Mouse (Mus musculus): ENCODE measurements at regions not wholly inside any gene's neighbourhood (a gene's known extent, or its start where the extent isn't known, plus 50 kb on each side); places are given as distances from the start of the nearest gene placed in this dataset.

DNA sequence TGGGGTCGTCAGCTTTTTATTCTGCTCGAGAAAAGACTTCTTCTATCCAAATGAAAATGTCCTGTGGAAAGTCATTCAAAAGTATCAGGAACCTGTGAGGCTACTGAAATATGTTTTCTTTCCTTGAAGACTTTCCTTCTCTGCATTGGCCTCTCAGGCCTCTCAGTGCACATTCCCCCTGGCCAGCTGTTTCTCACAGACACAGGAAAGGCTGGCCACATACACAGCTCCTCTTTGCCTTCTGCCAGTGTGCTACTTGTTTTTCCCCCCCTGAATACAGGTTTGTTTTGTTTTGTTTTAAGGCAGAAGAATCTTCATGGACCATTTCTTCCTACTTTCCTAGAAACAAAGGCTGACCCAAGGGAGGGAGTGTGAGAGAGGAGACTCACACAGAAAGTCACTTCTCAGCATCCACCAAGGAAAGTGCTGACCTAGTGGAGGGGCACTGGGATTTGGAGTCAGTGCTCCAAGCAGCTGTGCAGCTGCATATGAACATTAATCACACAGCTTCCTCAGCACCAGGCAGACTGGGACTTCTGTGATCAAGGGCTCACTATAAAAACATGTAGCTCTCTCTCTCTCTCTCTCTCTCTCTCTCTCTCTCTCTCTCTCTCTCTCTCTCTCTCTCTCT, 324.0 kb downstream of the Etaa1 start:
- DNase-seq: no peak

DNA sequence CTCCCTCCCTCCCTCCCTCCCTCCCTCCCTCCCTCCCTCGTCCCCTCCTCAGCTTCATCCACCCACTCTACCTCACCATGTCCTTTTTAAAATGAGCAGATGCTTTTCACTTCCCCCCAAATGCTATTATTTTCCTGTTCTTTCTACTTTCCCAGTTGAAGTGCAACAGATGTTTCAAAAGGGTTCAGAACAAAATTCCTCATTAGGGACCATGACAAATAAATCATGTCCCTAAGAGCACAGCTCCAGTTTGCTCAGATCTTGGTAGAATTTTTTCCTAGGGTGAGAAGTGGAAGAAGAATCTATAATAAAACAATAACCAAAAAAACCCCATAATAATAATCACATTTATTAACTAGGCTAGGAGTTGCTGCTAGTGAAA, 323.5 kb downstream of the Etaa1 start:
- no peak for DNase-seq

DNA sequence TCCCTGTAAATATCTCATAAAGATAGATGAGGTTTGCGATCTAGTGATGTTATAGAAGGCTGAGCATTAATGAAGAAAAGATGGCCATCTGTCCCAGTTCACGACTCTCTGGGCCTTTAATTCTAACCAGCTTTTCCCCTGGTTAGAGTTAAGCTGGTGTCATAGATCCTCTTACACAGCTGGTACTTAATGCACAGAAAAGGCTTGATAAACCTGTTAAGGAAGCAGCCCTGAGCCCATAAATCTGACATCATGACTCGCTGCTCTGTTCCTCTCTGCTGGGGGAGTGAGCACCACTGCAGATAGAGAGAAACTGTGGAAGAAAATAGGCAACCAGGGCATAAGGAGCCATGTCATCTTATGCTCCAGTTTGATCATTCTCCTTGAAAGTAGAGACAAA, 316.5 kb downstream of the Etaa1 start:
- DNase-seq: no peak

DNA sequence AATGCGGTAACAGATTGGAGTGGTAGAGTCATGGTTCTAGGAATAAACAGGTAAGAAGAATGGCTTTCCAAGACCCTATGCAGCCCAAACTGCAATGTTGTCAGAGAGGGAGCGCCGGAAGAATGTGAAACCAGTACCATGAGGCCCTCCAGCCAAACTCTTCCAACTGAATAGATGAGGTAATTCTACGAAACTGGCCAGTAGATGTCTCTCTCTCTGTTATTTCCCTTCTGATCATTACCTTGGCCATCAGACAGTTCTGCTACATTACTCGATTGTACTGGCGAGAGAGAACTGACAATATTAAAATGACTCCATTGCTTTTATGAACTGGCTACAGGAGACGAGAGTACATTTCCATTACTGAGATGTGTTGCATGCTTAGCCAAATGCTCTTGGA, 313.8 kb downstream of the Etaa1 start:
- DNase-seq: no peak

DNA sequence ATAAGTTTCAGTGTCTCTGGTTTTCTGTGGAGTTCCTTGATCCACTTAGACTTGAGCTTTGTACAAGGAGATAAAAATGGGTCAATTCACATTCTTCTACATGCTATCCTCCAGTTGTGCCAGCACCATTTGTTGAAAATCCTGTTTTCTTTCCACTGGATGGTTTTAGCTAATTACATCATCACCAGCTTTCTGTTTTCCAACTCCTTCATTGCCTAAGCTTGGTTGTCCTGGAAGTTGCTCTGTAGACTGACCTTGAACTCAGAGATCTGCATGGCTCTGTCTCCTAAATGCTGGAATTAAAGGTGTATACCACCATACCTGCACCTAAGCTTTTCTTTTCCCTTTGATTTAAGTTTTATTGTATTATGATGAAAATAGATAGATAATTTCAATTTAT, 306.2 kb downstream of the Etaa1 start:
- no peak for DNase-seq

DNA sequence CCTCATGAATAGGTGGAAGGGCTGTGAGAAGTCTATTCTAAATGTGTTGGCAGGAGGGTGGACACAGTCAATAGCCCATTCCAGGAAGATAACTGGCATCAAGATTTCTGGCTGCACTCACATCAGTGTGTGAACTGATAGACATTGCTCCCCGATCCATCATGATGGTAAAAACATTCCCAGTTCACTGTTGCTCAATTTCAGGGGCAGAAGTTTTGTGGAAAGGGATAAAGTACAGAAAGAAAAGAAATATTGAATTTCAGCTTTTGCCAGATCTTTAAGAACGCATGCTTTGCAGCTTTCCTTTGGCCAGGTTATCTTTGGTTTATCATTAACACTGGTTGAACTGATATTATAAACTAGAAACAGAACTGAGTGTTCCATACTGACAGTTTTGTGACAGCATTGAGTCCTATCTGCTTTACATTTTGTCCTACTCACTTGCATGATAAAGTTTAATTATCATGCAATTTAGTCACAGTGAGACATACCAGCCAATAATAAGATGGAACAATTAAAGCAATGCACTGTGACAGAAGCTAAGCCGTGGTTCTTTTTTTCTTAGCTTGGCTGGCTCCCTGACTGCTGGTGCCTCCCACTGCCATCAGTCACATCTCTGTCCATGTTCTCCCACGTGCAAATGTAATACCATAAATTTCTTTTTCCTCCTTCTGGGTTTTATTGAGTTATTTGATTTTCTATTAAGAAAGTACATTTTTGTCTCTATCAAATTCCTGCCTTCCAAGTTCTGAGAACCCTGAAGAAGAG, 302.1 kb downstream of the Etaa1 start:
- no peak for DNase-seq

DNA sequence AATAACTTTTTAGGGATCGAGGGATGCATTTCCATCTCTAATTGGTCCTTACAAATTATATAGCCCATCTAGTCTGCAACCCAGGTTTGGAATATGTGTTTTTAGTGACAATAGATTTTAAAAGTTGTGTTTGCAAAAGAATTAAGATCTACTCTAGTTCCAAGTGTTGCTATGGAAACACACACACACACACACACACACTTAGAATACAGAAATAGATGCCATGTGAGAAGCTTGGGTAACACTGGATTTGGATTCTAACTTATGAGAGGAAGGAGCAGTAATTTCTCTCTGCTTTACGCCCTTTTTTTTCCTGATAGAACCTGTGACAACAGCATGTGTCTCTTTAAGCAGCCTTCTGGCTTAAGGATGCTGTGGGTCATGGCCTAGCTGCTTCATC, 297.8 kb downstream of the Etaa1 start:
- DNase-seq: no peak

DNA sequence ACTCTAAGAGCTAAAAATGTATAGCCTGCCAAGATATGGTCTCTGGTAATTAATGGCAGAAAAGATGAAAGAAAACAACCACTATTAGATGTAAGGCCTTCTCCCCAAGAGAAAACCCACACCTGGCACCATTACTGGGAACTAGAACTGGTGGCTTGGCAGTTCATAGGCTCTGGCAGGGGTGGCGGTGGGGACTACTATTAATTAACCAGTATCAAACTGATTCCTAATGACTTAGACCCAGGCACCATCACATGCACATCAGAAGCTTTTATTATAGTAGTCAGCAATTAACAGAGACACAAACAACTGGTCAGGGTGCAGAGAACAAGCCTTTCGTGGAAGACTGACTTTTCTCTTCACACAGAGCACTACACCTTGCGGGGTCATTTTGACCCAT, 296.0 kb downstream of the Etaa1 start:
- no peak for DNase-seq

DNA sequence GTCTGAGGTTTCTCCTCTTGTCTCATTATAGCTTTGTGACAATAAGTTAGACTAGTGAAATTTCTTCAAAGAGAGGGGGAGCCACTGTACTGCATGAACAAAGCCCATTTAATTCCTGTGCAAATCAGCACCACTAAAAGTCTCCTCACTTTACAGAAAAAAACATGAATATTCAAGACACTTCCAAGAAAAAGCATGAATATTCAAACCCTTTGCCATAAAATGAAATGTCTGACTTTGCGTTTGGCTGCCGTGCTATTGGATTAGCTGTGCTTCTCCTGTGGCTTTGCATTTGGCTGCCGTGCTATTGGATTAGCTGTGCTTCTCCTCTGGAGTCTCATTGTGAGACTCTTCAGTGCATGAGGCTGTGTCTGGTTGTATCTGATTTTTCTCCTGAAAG, 295.4 kb downstream of the Etaa1 start:
- DNase-seq: no peak

DNA sequence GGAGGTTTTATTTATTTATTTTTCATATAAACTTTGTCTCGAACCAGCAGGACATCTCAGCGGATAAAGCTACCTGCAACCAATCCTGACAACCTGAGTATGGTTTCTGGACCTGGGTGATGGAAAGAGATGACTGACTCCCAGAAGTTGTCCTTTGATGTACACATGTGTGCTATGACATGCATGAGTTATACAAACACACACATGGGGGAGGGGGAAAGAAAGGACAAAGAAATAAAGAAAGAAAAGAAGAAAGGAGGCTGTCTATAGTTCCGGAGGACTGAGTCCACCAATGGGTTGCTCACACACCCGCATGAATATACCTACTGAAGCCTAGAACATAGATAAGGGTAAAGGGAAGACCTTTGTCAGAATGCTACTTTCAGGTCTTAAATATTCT, 295.0 kb downstream of the Etaa1 start:
- no peak for DNase-seq

DNA sequence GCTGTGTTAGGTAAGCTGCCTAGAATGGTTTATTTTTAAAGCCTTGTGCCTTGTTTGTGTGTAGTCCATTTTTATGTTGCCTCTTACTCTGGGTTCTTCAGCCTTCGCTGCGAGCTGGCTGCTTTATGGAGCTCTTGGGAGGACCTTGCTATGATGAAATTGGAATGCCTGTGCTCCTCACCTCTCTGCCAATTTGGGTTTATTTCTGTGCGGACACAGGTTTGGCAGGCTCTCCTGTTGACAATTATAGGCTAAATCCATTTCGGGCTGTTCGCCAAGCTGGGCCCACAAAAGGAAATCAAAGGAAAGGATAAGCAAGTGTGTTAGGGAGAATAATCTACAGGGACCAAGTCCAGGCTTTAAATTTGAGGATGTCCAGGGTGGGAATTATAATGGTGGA, 289.8 kb downstream of the Etaa1 start:
- no peak for DNase-seq

DNA sequence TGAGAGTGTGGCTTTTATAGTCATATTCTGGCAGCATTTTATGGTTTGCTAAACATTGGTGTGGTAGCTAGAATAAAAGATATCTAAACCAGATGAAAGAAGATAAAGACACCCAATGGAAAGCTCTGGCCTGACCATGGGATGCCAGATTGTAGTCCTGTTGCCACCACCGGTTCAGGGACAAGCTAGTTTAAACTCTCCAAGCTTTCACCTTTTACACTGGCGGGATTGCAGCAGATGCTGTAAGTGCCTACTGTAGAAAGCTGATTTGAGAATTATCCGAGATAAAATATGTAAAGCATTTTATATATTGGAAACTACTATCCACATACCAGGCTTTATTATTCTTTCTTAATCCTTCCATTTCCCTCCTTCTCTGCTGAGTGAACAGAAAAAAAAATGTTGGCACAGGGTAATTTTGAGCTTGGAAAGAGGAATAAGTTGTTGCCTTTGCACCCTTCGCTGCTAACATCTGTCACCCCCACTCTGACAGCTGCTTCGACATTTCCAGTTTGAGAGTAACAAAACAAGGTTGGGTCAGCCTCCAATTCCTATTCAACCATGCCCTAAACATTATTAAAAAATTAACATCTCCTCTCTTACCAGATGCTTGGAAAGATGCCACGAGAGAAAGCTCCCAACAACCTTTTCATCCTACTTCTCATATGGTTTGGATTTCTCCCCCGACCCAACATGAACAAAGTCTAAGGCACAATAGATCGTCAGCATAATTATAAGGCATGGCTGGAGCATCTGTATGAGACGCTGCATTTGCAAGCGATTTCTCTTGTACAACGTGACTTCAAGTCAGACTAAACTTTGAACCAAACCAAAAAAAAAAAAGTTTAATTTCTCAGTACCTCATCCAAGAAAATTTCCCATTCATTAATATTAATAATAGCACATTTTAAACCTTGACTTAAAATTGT, 287.8 kb downstream of the Etaa1 start:
- no peak for DNase-seq

DNA sequence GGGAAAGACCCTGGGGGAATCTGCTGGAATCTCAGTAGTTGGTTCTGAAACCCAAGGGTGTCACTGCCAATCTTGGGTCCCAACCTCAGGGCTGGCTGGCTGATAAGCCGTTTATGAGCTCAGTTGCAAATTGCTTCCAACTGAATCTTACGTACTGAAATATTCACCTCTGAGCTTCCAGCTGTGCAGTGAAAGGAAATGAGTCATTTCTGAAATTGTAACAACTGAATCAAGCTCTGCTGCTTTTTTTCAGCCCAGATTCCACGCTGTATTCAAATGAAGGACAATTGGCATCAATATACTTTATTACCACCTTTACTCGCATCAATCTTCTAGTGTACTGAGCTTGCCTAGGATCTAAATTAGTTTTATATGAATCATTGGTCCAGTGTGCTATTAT, 272.7 kb downstream of the Etaa1 start:
- DNase-seq: no peak

DNA sequence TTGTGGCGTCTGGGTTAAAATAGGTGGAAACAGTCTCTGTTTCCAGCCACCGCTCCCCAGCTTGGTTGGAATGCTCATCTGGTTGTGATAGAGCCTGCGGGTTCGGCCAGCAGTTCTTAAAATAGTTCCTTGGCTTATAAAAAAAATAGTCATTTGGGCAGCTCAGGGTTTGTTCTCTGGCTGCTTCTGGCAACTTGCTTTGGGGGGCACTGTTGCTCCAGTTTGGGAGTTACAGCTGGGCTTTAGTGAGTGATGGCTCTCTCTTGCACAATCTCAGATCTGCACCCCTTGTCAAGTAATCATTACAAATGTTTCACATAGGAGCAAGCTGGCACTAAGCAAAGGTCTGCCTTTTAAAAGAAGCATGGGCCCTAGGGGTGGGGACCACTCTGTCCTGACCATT, 268.0 kb downstream of the Etaa1 start:
- peak; percentile 81 for DNase-seq

DNA sequence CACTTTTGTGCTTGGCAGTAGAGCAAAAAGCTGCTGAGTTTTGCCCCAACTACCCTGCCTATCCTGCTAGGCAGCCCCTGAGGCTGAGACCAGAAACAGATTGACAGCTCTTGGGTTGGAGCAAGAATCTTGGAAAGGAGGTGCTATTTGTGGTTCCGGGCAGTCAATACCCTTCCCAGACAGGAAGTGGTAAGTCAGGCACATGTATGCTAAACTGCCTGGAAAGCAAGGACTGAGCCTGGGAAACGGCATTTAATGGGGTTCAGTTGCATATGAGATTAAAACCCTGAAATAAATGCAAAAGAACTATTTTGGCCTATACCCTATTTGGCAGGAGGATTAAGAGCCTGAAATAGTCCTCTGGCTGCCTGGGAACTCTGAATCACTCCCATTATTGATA, 266.9 kb downstream of the Etaa1 start:
- DNase-seq: peak; percentile 11

DNA sequence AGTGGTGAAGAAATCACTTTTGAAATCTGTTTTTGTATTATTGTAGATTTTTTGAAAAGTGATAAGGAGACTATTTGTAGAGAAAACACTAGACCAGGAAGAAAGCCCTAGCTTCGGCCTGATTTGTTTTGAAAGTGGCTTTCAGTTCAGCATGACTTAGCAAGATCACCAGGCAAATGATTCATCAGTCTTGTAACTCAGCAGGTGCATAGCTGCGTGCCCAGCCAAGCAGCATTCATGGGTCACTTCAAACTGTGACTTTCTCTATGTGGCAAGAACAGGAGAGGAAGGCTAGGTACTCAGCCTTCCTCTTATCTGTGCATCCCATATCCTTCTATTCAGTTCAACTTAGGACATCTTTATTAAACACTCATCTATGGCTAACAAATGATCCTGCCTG, 259.5 kb downstream of the Etaa1 start:
- DNase-seq: no peak

DNA sequence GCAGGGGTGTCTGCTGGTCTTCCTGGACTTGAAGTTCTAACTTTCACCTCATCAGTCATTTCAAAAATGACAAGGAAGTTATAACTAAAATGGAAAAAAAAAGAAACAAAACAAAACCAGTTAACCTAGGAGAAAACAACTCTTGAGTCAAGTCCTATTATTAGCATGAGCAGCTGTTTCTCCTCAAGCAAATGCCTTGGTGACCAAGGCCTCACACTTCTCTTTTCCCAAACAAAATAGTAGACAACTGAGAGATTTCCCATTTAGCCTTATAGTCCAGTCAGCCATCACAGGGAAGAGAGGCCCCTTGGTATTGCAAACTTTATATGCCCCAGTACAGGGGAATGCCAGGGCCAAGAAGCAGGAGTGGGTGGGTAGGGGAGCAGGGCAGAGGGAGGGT, 244.9 kb downstream of the Etaa1 start:
- no peak for DNase-seq

DNA sequence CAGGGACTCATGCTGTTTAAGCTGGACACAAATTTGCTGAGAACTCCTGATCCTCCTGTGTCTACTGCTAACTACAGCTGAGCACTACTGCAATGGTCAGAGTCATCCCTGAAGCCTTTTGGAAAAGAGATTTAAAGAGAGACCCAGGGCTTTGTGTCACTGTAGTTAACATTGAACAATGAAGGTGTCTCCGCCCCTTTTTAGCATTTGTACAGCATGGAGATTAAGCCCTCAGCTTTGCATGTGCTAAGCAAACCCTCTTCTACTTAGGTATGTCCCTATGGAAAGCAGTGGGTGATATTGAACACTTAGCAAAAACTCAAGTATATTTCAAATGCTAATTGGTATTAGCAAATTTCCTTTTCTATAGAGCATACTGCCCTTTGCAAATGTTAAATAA, 231.6 kb downstream of the Etaa1 start:
- no peak for DNase-seq

DNA sequence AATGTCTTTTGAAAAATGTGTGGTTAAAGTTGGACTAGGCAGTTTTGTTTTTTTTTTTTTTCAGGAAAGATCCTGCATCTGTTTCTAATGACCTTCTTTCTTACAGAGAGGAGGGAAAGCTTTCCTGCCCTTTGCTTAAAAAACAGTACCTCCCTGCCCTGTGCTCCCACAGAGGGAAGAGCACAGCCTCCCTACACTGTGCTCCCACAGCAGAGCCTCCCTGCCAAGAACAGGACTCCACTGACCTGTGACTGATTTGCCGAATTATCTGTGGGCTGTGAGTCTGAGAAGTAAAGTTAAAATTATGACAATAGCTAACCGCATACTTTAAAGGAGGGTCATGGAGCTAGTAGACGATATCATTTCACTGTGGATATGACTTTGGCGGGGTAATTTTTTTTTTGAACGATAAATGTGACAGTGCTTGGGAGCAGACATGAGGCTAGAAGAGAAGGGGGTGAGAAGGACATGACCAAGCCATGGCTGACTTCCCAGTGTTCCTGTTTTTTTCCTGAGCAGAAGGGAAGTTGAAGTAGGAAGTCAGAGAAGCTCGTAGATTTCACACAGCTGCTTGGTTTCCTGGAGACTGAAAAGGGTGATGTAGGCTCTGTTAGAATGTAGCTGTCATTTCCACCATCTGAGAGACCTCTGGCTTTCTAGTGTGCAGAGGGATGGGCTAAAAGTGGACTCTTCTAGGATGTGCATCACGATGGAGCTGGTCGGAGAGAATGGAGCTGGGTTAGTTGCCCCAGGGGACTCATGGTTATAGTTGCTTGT, 226.2 kb downstream of the Etaa1 start:
- DNase-seq: no peak

DNA sequence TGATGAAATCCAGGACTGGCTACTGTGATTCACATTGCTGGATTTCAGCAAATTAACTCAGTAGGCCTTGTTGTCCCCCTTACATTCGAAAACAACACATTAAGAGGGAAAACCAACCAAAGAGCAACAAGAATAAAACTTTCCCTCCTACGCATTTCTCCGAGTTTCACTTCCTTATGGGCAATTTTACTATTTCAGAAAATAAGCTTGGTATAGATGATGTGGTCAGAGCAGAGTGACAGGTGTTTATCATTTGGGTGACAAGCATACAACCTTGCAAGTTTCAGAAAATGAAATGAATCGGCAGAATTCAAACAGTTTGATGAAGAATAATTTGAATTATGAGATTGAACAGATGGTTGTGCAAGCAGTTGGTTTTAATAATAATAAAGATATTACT, 220.6 kb downstream of the Etaa1 start:
- no peak for DNase-seq

DNA sequence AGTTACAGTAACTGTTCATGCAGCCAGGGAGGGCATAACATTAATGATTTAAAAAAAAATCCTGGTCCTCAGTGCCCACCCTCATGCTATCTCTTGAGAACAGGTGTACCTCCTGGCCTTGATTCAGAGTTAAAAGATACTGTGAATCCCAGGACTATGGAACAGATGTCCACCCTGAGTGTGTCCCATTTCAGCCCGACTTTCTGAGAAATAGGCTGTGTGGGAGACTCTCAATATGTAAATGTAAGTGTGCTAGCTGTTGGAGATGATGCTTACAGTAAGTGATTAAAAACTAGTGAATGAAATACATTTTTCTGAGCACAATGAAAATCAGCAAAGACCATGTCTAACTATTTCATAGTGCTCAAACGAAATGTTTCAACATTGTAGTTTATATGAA, 219.2 kb downstream of the Etaa1 start:
- DNase-seq: no peak

DNA sequence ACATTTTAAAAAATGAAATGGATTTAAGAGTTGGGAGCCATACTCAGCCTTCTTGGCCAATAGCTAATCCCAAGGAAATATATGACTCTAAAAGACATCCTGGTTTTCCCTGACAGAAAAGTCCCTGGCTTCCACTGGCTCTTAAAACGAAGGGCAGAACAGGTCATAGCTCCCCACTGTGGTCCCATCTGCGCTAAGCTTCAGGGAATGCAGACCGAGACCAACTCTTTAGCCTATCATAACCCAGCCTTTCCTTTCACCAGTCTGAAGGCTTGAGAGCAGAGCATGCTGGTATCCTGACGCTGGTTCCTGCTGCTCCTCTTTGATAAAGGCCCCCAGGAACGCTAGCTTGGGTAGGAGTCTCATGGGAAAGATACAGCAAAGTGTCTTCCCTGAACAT, 214.8 kb downstream of the Etaa1 start:
- DNase-seq: no peak

Data from adrenal gland, adult 2 months (tissue).